Mouse (Mus musculus): ENCODE data around the gene Ube2o.

- TF ChIP-seq CTCF (IDR thresholded peaks at IDR 0.05; ENCODE audit: low read depth) (no peak), EP300 (IDR thresholded peaks at IDR 0.05; ENCODE audit: low read depth) (no peak)
Measured at GRCm38 (mm10) chr11:116624131-116624832, 43.0 kb upstream of the Ube2o start.
